Mouse (Mus musculus) megakaryocyte, embryonic 14.5 days (primary cell): ENCODE data around the gene Sema3d.

Experiments
- FLI1 ChIP-seq: IDR thresholded peaks from 2 replicates; pipeline ENCODE4 v1.6.1; 2012; ENCODE audit warnings: low read length, inconsistent platforms, mixed read lengths
- GATA1 ChIP-seq: IDR thresholded peaks from 3 replicates; pipeline ENCODE4 v1.6.1; 2012; ENCODE audit warnings: mixed read lengths, low read length, inconsistent platforms, borderline replicate concordance

- TF ChIP-seq GATA1 (no peak), FLI1 (no peak)
These were observed 172.2 kb downstream of the Sema3d start for GRCm38 (mm10) chr5:12555401-12555800.
